Mouse (Mus musculus): ENCODE results near the gene Oit1.

DNA sequence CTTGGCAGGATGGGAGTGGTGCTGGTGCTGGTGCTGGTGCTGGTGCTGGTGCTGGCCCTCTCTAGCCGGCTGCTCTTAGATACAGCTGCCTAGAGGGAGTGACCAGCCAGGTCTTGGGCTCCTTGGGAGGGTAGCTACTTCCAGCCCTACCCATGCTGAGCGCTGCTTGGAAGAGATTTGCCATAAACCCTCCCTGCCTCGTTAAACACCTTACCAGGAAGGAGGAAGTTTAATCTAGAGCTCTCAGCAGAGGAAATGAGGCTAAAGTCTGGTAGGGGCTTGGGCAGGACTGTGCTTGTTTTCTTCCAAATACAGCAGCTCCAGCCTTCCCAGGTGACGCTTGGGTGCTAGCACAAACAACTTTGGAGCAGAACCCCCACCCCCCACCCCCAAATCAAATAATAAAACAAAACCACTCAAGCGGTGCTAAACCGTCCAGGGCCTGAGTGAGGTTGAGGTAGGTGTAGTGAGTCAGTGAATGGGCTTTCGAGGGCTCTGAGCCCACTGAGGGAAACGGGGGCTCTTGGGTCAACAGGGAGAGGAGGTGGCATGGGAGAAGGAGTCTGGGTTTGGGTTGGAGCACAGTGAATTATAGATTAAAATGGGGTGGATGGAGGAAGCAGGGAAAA lies at the start of gene Oit1:
- no peak for TF ChIP-seq CTCF (IDR thresholded peaks at IDR 0.05; ENCODE audit: low read depth)
- TF ChIP-seq EP300 (IDR thresholded peaks at IDR 0.05; ENCODE audit: low read depth): no peak
